8 mouse cellular contexts compared by ENCODE assay signal in the genomic region with DNA sequence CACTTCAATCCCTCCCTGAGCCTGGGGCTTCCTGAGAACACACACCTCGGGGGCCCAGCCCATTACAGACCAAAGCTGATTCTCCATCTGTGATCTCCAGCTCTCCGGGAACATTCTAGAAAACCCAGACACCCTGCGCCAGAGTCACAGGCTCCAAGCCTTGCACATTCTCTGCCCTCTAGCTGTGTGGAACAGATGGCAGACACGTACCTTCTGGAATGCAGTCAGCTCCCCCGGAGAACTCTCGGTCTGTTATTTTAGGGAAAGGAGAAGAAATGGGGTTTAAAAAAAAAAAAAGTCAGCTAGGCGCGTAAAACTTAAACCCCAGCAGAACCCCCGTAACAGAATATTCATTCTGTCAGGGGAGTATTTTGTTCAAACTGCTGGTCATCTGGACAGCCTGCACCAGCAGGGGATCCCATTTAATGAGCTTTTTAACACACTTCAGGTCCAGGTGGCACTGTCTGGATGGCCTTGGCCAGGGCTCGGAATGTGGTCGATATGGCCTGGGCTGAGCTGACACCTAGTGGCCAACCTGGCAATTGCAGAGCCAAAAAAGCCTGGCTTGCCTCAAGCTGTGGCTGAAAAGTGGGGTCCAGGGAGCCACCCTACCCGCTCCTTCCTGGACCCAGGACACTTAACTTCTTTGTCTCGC.
A peak's percentile ranks its signal among the peaks of the same experiment; 100 is the strongest.
DNase-seq lines count a peak whose midpoint lies in the region; ATAC-seq and TF ChIP-seq lines count a peak whose summit lies in the region.

No protein-coding gene starts in this region.

- H3K4me2 ChIP-seq in midbrain, embryonic 13.5 days (replicated peaks): no peak overlapping the region

- no peak for TF ChIP-seq POLR2A in thymus, adult 2 months (IDR thresholded peaks at IDR 0.05; ENCODE audit: control insufficient read depth, extremely low read depth, insufficient read depth, low read length, poor library complexity)

- H3K9ac ChIP-seq in midbrain, embryonic 13.5 days (replicated peaks): no peak overlapping the region

- no peak overlapping the region for H3K27ac ChIP-seq in thymus, adult 2 months (ENCODE audit: control insufficient read depth, insufficient read depth, low read length)
- H3K27ac ChIP-seq in midbrain, embryonic 13.5 days: no peak overlapping the region

- peak; percentile 59 for DNase-seq in thymus, adult 2 months
- no peak for DNase-seq in thymus, adult 18-20 months
- peak; percentile 90 for DNase-seq in embryo, embryonic 10.5 days (ENCODE audit: low spot score)
- peak; percentile 51 for DNase-seq in gastrocnemius, postnatal 25 days
- DNase-seq in kidney, adult 11 months: peak; percentile 56
- DNase-seq in left cerebral cortex, postnatal 4 days: peak; percentile 92
- peak; percentile 44 for DNase-seq in spleen, adult 12 weeks (ENCODE audit: low spot score)

- no peak overlapping the region for H3K4me3 ChIP-seq in thymus, adult 2 months (ENCODE audit: control insufficient read depth, insufficient read depth, low read length)
- no peak overlapping the region for H3K4me3 ChIP-seq in midbrain, embryonic 13.5 days (replicated peaks)

- peak; percentile 88 for TF ChIP-seq CTCF in thymus, adult 2 months (IDR thresholded peaks at IDR 0.05; ENCODE audit: borderline replicate concordance, control insufficient read depth, extremely low read depth, insufficient read depth, low read length, poor library complexity)

- peaks cover 28% of the 10 kb centered on the region for H3K36me3 ChIP-seq in thymus, adult 2 months (ENCODE audit: control insufficient read depth, insufficient read depth, low read length)
- H3K36me3 ChIP-seq in midbrain, embryonic 13.5 days: no peaks in the 10 kb centered on the region

- H3K4me1 ChIP-seq in thymus, adult 2 months (replicated peaks; ENCODE audit: control insufficient read depth, insufficient read depth, low read length): no peaks in the 10 kb centered on the region
- H3K4me1 ChIP-seq in midbrain, embryonic 13.5 days (replicated peaks): peaks cover 10% of the 10 kb centered on the region; the same call in 1 of the 2 replicates

- no peaks in the 10 kb centered on the region for H3K27me3 ChIP-seq in thymus, adult 2 months (ENCODE audit: control insufficient read depth, insufficient read depth, low read length)
- peaks cover 11% of the 10 kb centered on the region for H3K27me3 ChIP-seq in midbrain, embryonic 13.5 days

- 85% methylated on average over 13 of the region's 13 CpGs for WGBS in thymus, adult 2 months
- WGBS in midbrain, embryonic 13.5 days: 35% methylated on average over 13 of the region's 13 CpGs

- H3K9me3 ChIP-seq in midbrain, embryonic 13.5 days: no peaks in the 10 kb centered on the region

- intact Hi-C loops in left cerebral cortex, postnatal 4 days (cut with DNase I): loop anchor here (5.0 to 10.0 kb wide), 3 partner anchors 105 to 497 kb away; a partner anchor contains a TSS

- ATAC-seq in midbrain, embryonic 13.5 days: peak; percentile 92

Comparison
In these comparisons a context has a peak if more than half of its experiments do, and no peak if none do; other contexts are left out.
1. DNase-seq: peak in thymus, adult 2 months (single experiment), embryo, embryonic 10.5 days (single experiment), gastrocnemius, postnatal 25 days (single experiment), kidney, adult 11 months (single experiment), left cerebral cortex, postnatal 4 days (single experiment) and spleen, adult 12 weeks (single experiment); none in thymus, adult 18-20 months (0 of 2).